Mouse (Mus musculus) limb, embryonic 15.5 days (tissue): ENCODE results near the gene Eno1. TPM values are rescaled to one million over a fixed set of nuclear protein-coding genes. Genes with fewer than 3 reads are reported as not detected.
"Not testable (repeated sequence)": the region's sequence is repeated elsewhere in the genome, so short reads cannot be mapped to it uniquely, and the experiment has no call there.

Experiments used
- ATAC-seq: fragments of 200-750 bp; cut with Nextera tagmentation; 2 replicates; pipeline ENCODE4 v1.8.0; 2017; ENCODE audit warnings: low read depth, moderate TSS enrichment; ENCODE audit not compliant: insufficient number of reproducible peaks, low FRiP score, low TSS enrichment
- H3K27ac ChIP-seq: fragments of 300-500 bp; sonication (generic); 2 replicates; pipeline ENCODE4 v1.5.1; 2015; ENCODE audit warnings: moderate library complexity, mild to moderate bottlenecking, inconsistent platforms
- H3K27me3 ChIP-seq: fragments of 300-500 bp; sonication (generic); 2 replicates; pipeline ENCODE4 v1.6.1; 2015; ENCODE audit warnings: inconsistent platforms
- H3K36me3 ChIP-seq: fragments of 300-500 bp; sonication (generic); 2 replicates; pipeline ENCODE4 v1.6.1; 2015; ENCODE audit warnings: inconsistent platforms
- H3K4me1 ChIP-seq: fragments of 300-500 bp; sonication (generic); 2 replicates; pipeline ENCODE4 v1.6.1; 2015; ENCODE audit warnings: inconsistent platforms
- H3K4me2 ChIP-seq: fragments of 300-500 bp; sonication (generic); 2 replicates; pipeline ENCODE4 v1.6.1; 2015; ENCODE audit warnings: mild to moderate bottlenecking, inconsistent platforms
- H3K4me3 ChIP-seq: fragments of 300-500 bp; sonication (generic); 2 replicates; pipeline ENCODE4 v1.5.1; 2015; ENCODE audit warnings: mild to moderate bottlenecking, inconsistent platforms
- H3K9ac ChIP-seq: fragments of 300-500 bp; sonication (generic); 2 replicates; pipeline ENCODE4 v1.6.1; 2015; ENCODE audit warnings: inconsistent platforms
- H3K9me3 ChIP-seq: fragments of 300-500 bp; sonication (generic); 2 replicates; pipeline ENCODE4 v1.6.1; 2016; ENCODE audit warnings: inconsistent platforms
- WGBS: fragments of 180-500 bp; shearing (Covaris S2); methylation state at CpG from one replicate; pipeline ENCODE4 v1.1.7; 2015; 5-methylcytosine and 5-hydroxymethylcytosine counted together
- polyA plus RNA-seq: library from polyadenylated mRNA; unstranded; fragments of >200 nt; fragmentation: Nextera tagmentation; extraction: Ambion mirVana; gene quantifications from 2 replicates; pipeline ENCODE4 v1.2.1, GENCODE M21; 2015

Gene Eno1
- polyA plus RNA-seq, 1 experiment from 2014 or later: 1,599 TPM

GRCm38 (mm10) chr4:150286980-150287379 lies 50.5 kb downstream of the Eno1 start:
- H3K4me2 ChIP-seq: no peak overlapping the region
- H3K4me3 ChIP-seq: no peak overlapping the region
- no peak overlapping the region for H3K9ac ChIP-seq
- WGBS: 80% methylated on average over 8 of the region's 8 CpGs
- H3K9me3 ChIP-seq: no peaks in the 10 kb centered on the region
- no peak for ATAC-seq
- H3K4me1 ChIP-seq: peaks cover 28% of the 10 kb centered on the region
- no peak overlapping the region for H3K27ac ChIP-seq
- H3K36me3 ChIP-seq: peaks cover 7% of the 10 kb centered on the region; the same call in 1 of the 2 replicates
- no peaks in the 10 kb centered on the region for H3K27me3 ChIP-seq

GRCm38 (mm10) chr4:150287463-150287862 lies 50.9 kb downstream of the Eno1 start:
- H3K9ac ChIP-seq, H3K36me3 ChIP-seq, H3K27ac ChIP-seq, H3K4me2 ChIP-seq, H3K27me3 ChIP-seq, H3K9me3 ChIP-seq, H3K4me3 ChIP-seq, ATAC-seq: not testable (repeated sequence)
- H3K4me1 ChIP-seq: peaks cover 28% of the 10 kb centered on the region
- 70% methylated on average over 1 of the region's 1 CpGs for WGBS

GRCm38 (mm10) chr4:150291900-150292299 lies 55.4 kb downstream of the Eno1 start:
- H3K4me1 ChIP-seq: 0 out of 2 replicates have a peak, but pooled peaks cover 8% of the 10 kb centered on the region
- no peaks in the 10 kb centered on the region for H3K9me3 ChIP-seq
- H3K4me3 ChIP-seq: no peak overlapping the region
- no peaks in the 10 kb centered on the region for H3K27me3 ChIP-seq
- H3K27ac ChIP-seq: no peak overlapping the region
- 94% methylated on average over 3 of the region's 3 CpGs for WGBS
- H3K4me2 ChIP-seq: no peak overlapping the region
- ATAC-seq: no peak
- H3K36me3 ChIP-seq: peaks cover 7% of the 10 kb centered on the region; the same call in 1 of the 2 replicates
- H3K9ac ChIP-seq: no peak overlapping the region

- Histone ChIP-seq H3K4me3 (no peak overlapping the region), H3K27me3 (no peaks in the 10 kb centered on the region), H3K9ac (no peak overlapping the region), H3K4me1 (no peaks in the 10 kb centered on the region), H3K9me3 (no peaks in the 10 kb centered on the region), H3K4me2 (no peak overlapping the region), H3K27ac (no peak overlapping the region), H3K36me3 (peaks cover 7% of the 10 kb centered on the region; the same call in 1 of the 2 replicates)
- ATAC-seq: no peak
- WGBS: 93% methylated on average over 7 of the region's 7 CpGs
These were observed 58.3 kb downstream of the Eno1 start for GRCm38 (mm10) chr4:150294870-150295269.

- WGBS: 96% methylated on average over 7 of the region's 7 CpGs
- Histone ChIP-seq H3K36me3 (peaks cover 6% of the 10 kb centered on the region; the same call in 1 of the 2 replicates), H3K4me3 (no peak overlapping the region), H3K4me1 (no peaks in the 10 kb centered on the region), H3K27me3 (no peaks in the 10 kb centered on the region), H3K4me2 (no peak overlapping the region), H3K27ac (no peak overlapping the region), H3K9ac (no peak overlapping the region), H3K9me3 (no peaks in the 10 kb centered on the region)
- ATAC-seq: no peak
These were observed 59.4 kb downstream of the Eno1 start for GRCm38 (mm10) chr4:150295966-150296365.

Other genes with a start within 250 kb of the Eno1 start
- 13.1 and 13.4 TPM in 2 replicates for gene H6pd, start 227.7 kb upstream of the Eno1 start, polyA plus RNA-seq
- 1.4 and 1.7 TPM in 2 replicates for gene Gpr157, start 149.4 kb upstream of the Eno1 start, polyA plus RNA-seq
- 2.0 and 2.3 TPM in 2 replicates for gene Slc2a5, start 117.4 kb upstream of the Eno1 start, polyA plus RNA-seq
- not detected in 2 replicates for gene Slc2a7, start 87.7 kb upstream of the Eno1 start, polyA plus RNA-seq
- gene Car6, start 35.4 kb upstream of the Eno1 start, polyA plus RNA-seq: 0.20 and 0.50 TPM in 2 replicates
- gene Rere, start 44.9 kb downstream of the Eno1 start, polyA plus RNA-seq: 18.4 and 19.7 TPM in 2 replicates